Mouse (Mus musculus): Measurements from ENCODE around the gene Nob1. TPM values are rescaled to one million over a fixed set of nuclear protein-coding genes. Genes with fewer than 3 reads are reported as not detected.

Gene Nob1
- total and polyA plus RNA-seq, 3 experiments = 21.5 to 22.0 (median 21.7) TPM

GRCm38 (mm10) chr8:107435421-107435961 lies 10.6 kb upstream of the Nob1 start:
- intact Hi-C loops (cut with DNase I) = no loop called here
- no peak overlapping the region; the same call in 1 of the 2 replicates for H3K27ac ChIP-seq

GRCm38 (mm10) chr8:107430821-107431220 lies 6.0 kb upstream of the Nob1 start:
- Histone ChIP-seq H3K27ac (no peak overlapping the region), H3K79me2 (replicated peaks; ENCODE audit: control insufficient read depth, insufficient read depth, low read length) (no peaks in the 10 kb centered on the region), H3K4me3 (no peak overlapping the region), H3K9ac (ENCODE audit: low read depth, low read length) (no peak overlapping the region), H3K4me1 (ENCODE audit: control insufficient read depth, insufficient read depth, low read length) (peaks cover 2% of the 10 kb centered on the region), H3K27me3 (ENCODE audit: control insufficient read depth, insufficient read depth, low read length) (no peaks in the 10 kb centered on the region), H3K36me3 (ENCODE audit: control insufficient read depth, insufficient read depth, low read length) (no peaks in the 10 kb centered on the region)
- no peak for DNase-seq
- intact Hi-C loops (cut with DNase I) = no loop called here
- 78% methylated on average over 8 of the region's 8 CpGs for WGBS
- no peak for TF ChIP-seq POLR2A (IDR thresholded peaks at IDR 0.05; ENCODE audit: insufficient read depth, low read depth, low read length)
- no peak for TF ChIP-seq EP300 (IDR thresholded peaks at IDR 0.05; ENCODE audit: insufficient read depth, low read depth, low read length)
- TF ChIP-seq CTCF (IDR thresholded peaks at IDR 0.05) = no peak

More at GRCm38 (mm10) chr8:107435421-107435961, 10.6 kb upstream of the Nob1 start:
- Histone ChIP-seq H3K9ac (ENCODE audit: low read depth, low read length) (peak overlapping the region; percentile 98; the same call in 1 of the 2 replicates), H3K27me3 (ENCODE audit: control insufficient read depth, insufficient read depth, low read length) (no peaks in the 10 kb centered on the region), H3K79me2 (replicated peaks; ENCODE audit: control insufficient read depth, insufficient read depth, low read length) (no peaks in the 10 kb centered on the region; the same call in 1 of the 2 replicates), H3K4me3 (peak overlapping the region; percentile 88), H3K4me1 (ENCODE audit: control insufficient read depth, insufficient read depth, low read length) (peaks cover 5% of the 10 kb centered on the region), H3K36me3 (ENCODE audit: control insufficient read depth, insufficient read depth, low read length) (no peaks in the 10 kb centered on the region)
- WGBS = 29% methylated on average over 11 of the region's 11 CpGs
- TF ChIP-seq EP300 (IDR thresholded peaks at IDR 0.05; ENCODE audit: insufficient read depth, low read depth, low read length) (no peak), POLR2A (IDR thresholded peaks at IDR 0.05; ENCODE audit: insufficient read depth, low read depth, low read length) (no peak), CTCF (IDR thresholded peaks at IDR 0.05) (no peak)
- no peak for DNase-seq

GRCm38 (mm10) chr8:107425230-107425597 lies 363 bp upstream of the Nob1 start:
- Histone ChIP-seq H3K4me1 (ENCODE audit: control insufficient read depth, insufficient read depth, low read length) (peaks cover 3% of the 10 kb centered on the region; the same call in 1 of the 2 replicates), H3K4me3 (no peak overlapping the region), H3K27ac (no peak overlapping the region), H3K27me3 (ENCODE audit: control insufficient read depth, insufficient read depth, low read length) (no peaks in the 10 kb centered on the region), H3K36me3 (ENCODE audit: control insufficient read depth, insufficient read depth, low read length) (no peaks in the 10 kb centered on the region), H3K79me2 (replicated peaks; ENCODE audit: control insufficient read depth, insufficient read depth, low read length) (peaks cover 1% of the 10 kb centered on the region; the same call in 1 of the 2 replicates), H3K9ac (ENCODE audit: low read depth, low read length) (no peak overlapping the region)
- WGBS = 36% methylated on average over 8 of the region's 8 CpGs
- DNase-seq = no peak
- no peak for TF ChIP-seq CTCF (IDR thresholded peaks at IDR 0.05)
- TF ChIP-seq EP300 (IDR thresholded peaks at IDR 0.05; ENCODE audit: insufficient read depth, low read depth, low read length) = no peak
- TF ChIP-seq POLR2A (IDR thresholded peaks at IDR 0.05; ENCODE audit: insufficient read depth, low read depth, low read length) = no peak
- intact Hi-C loops (cut with DNase I) = loop anchor here (1.0 to 5.0 kb wide), 3 partner anchors 22 to 328 kb away; partner anchors contain the start of genes Nqo1 and Terf2

GRCm38 (mm10) chr8:107424176-107424575 lies 675 bp downstream of the Nob1 start:
- no peak for DNase-seq
- 26% methylated on average over 9 of the region's 9 CpGs for WGBS
- Histone ChIP-seq H3K36me3 (ENCODE audit: control insufficient read depth, insufficient read depth, low read length) (no peaks in the 10 kb centered on the region), H3K9ac (ENCODE audit: low read depth, low read length) (peak overlapping the region; percentile 94), H3K4me1 (ENCODE audit: control insufficient read depth, insufficient read depth, low read length) (peaks cover 3% of the 10 kb centered on the region; the same call in 1 of the 2 replicates), H3K27me3 (ENCODE audit: control insufficient read depth, insufficient read depth, low read length) (no peaks in the 10 kb centered on the region), H3K27ac (peak overlapping the region; percentile 83), H3K4me3 (peak overlapping the region; percentile 83), H3K79me2 (replicated peaks; ENCODE audit: control insufficient read depth, insufficient read depth, low read length) (peaks cover 1% of the 10 kb centered on the region; the same call in 1 of the 2 replicates)
- intact Hi-C loops (cut with DNase I) = loop anchor here (2.0 kb wide), 1 partner anchor 21 kb away; the partner anchor contains the start of gene Nqo1
- no peak for TF ChIP-seq CTCF (IDR thresholded peaks at IDR 0.05)
- TF ChIP-seq POLR2A (IDR thresholded peaks at IDR 0.05; ENCODE audit: insufficient read depth, low read depth, low read length) = no peak
- TF ChIP-seq EP300 (IDR thresholded peaks at IDR 0.05; ENCODE audit: insufficient read depth, low read depth, low read length) = no peak

GRCm38 (mm10) chr8:107417001-107417400 lies 7.8 kb downstream of the Nob1 start:
- H3K9ac ChIP-seq (ENCODE audit: low read depth, low read length) = no peak overlapping the region
- no peaks in the 10 kb centered on the region for H3K4me1 ChIP-seq (ENCODE audit: control insufficient read depth, insufficient read depth, low read length)
- intact Hi-C loops (cut with DNase I) = no loop called here
- no peak for TF ChIP-seq POLR2A (IDR thresholded peaks at IDR 0.05; ENCODE audit: insufficient read depth, low read depth, low read length)
- no peak for TF ChIP-seq EP300 (IDR thresholded peaks at IDR 0.05; ENCODE audit: insufficient read depth, low read depth, low read length)
- TF ChIP-seq CTCF (IDR thresholded peaks at IDR 0.05) = no peak
- no peaks in the 10 kb centered on the region for H3K79me2 ChIP-seq (replicated peaks; ENCODE audit: control insufficient read depth, insufficient read depth, low read length)
- no peak for DNase-seq
- H3K4me3 ChIP-seq = no peak overlapping the region
- 90% methylated on average over 12 of the region's 12 CpGs for WGBS
- H3K36me3 ChIP-seq (ENCODE audit: control insufficient read depth, insufficient read depth, low read length) = no peaks in the 10 kb centered on the region
- H3K27ac ChIP-seq = no peak overlapping the region
- no peaks in the 10 kb centered on the region for H3K27me3 ChIP-seq (ENCODE audit: control insufficient read depth, insufficient read depth, low read length)

GRCm38 (mm10) chr8:107413881-107414280 lies 11.0 kb downstream of the Nob1 start:
- Histone ChIP-seq H3K36me3 (ENCODE audit: control insufficient read depth, insufficient read depth, low read length) (no peaks in the 10 kb centered on the region), H3K4me3 (no peak overlapping the region), H3K27ac (no peak overlapping the region), H3K9ac (ENCODE audit: low read depth, low read length) (no peak overlapping the region), H3K79me2 (replicated peaks; ENCODE audit: control insufficient read depth, insufficient read depth, low read length) (no peaks in the 10 kb centered on the region), H3K4me1 (ENCODE audit: control insufficient read depth, insufficient read depth, low read length) (no peaks in the 10 kb centered on the region), H3K27me3 (ENCODE audit: control insufficient read depth, insufficient read depth, low read length) (no peaks in the 10 kb centered on the region)
- no peak for DNase-seq
- no peak for TF ChIP-seq CTCF (IDR thresholded peaks at IDR 0.05)
- TF ChIP-seq POLR2A (IDR thresholded peaks at IDR 0.05; ENCODE audit: insufficient read depth, low read depth, low read length) = no peak
- intact Hi-C loops (cut with DNase I) = no loop called here
- WGBS = 89% methylated on average over 10 of the region's 10 CpGs
